Mouse (Mus musculus) forebrain, embryonic 12.5 days (tissue): Measurements from ENCODE around the gene Sim1. TPM values are rescaled to one million over a fixed set of nuclear protein-coding genes. Genes with fewer than 3 reads are reported as not detected.

Source experiments
- ATAC-seq: fragments of 200-750 bp; cut with Nextera tagmentation; 2 replicates; pipeline ENCODE4 v1.8.0; 2017; ENCODE audit warnings: moderate TSS enrichment; ENCODE audit not compliant: low FRiP score
- H3K27ac ChIP-seq: fragments of 300-500 bp; sonication (generic); 2 replicates; pipeline ENCODE4 v1.5.1; 2016; ENCODE audit warnings: mild to moderate bottlenecking
- H3K27me3 ChIP-seq: fragments of 300-500 bp; sonication (generic); 2 replicates; pipeline ENCODE4 v1.6.1; 2016; ENCODE audit warnings: mild to moderate bottlenecking
- H3K36me3 ChIP-seq: fragments of 300-500 bp; sonication (generic); replicated peaks from 2 replicates; pipeline ENCODE4 v1.6.1; 2016; ENCODE audit warnings: mild to moderate bottlenecking
- H3K4me1 ChIP-seq: fragments of 300-500 bp; sonication (generic); 2 replicates; pipeline ENCODE4 v1.6.1; 2016
- H3K4me2 ChIP-seq: fragments of 300-500 bp; sonication (generic); 2 replicates; pipeline ENCODE4 v1.6.1; 2016; ENCODE audit warnings: mild to moderate bottlenecking, moderate library complexity
- H3K4me3 ChIP-seq: fragments of 300-500 bp; sonication (generic); replicated peaks from 2 replicates; pipeline ENCODE4 v1.5.1; 2016; ENCODE audit warnings: mild to moderate bottlenecking
- H3K9ac ChIP-seq: fragments of 300-500 bp; sonication (generic); 2 replicates; pipeline ENCODE4 v1.6.1; 2016; ENCODE audit warnings: mild to moderate bottlenecking
- H3K9me3 ChIP-seq: fragments of 300-500 bp; sonication (generic); 2 replicates; pipeline ENCODE4 v1.6.1; 2016
- WGBS: fragments of 180-500 bp; shearing (Covaris S2); methylation state at CpG from one replicate; pipeline ENCODE4 v1.1.7; 2016; 5-methylcytosine and 5-hydroxymethylcytosine counted together
- polyA plus RNA-seq: library from polyadenylated mRNA; unstranded; fragments of >200 nt; fragmentation: Nextera tagmentation; extraction: Ambion mirVana; gene quantifications from 2 replicates; pipeline ENCODE4 v1.2.1, GENCODE M21; 2016

The Sim1 gene
- polyA plus RNA-seq, 1 experiment from 2014 or later = 8.3 TPM

DNA sequence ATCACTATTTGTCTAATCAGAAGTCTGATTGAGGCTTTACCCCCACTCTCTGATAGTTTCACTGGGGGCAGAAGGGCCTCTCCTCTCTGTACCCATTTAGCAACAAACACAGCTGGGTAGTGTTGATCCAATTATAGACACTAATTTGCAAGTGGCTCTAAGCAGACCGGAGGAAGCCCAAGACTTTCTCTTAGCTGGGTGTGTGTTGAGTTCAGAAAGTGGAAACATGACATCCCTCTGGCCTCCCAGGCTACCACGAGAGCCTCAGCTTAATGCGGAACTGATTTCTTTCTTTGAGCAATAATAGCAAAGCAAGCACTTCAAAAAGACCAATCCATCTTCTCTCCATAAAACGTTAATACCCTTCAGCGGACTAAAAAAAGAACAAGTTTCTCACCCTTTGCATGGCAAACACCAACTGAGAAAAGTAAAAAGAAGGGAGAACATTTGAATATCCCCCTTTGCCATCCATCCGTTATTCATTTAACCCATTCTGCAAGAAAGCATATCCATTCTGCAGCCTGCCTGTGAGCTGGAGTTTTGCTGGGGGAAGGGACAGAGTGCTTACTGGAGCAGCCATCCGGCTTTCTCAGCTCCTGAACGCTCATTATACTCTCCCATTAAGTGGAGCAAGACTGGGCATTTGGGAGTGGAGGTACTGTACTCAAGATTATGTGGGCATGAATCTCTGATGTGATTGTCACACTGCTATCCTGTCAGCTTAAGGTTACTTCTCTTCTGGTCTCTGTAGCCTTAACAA, 117.0 kb downstream of the Sim1 start:
- WGBS = 2% methylated on average over 8 of the region's 8 CpGs
- H3K36me3 ChIP-seq = no peaks in the 10 kb centered on the region
- no peak overlapping the region for H3K9ac ChIP-seq
- no peaks in the 10 kb centered on the region for H3K9me3 ChIP-seq
- ATAC-seq = peak; percentile 57; the same call in 1 of the 2 replicates
- H3K27ac ChIP-seq = no peak overlapping the region
- peaks cover 17% of the 10 kb centered on the region; the same call in 1 of the 2 replicates for H3K27me3 ChIP-seq
- H3K4me3 ChIP-seq = no peak overlapping the region
- peaks cover 25% of the 10 kb centered on the region for H3K4me1 ChIP-seq
- peak overlapping the region; percentile 27 for H3K4me2 ChIP-seq

DNA sequence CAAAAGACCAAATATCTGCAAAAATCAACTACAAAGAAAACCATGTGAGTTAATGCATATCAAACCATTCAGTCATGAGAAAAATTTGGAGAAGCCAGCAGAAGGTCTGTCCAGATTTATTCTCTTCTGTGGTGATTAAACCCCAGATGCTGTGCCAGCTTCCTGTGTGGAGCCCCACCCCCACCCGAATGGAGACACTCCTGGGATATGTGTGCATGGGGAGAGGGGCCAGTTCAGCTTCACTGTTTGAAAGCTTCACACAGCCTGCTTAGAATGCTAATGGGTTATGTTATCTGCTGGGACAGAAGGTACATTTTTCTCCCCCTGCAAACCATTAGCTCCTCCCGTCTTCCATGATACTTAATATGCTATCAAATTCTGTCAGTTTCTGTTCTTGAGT, 120.3 kb downstream of the Sim1 start:
- peak; percentile 65 for ATAC-seq
- peaks cover 24% of the 10 kb centered on the region; the same call in 1 of the 2 replicates for H3K27me3 ChIP-seq
- no peak overlapping the region for H3K9ac ChIP-seq
- peaks cover 19% of the 10 kb centered on the region for H3K4me1 ChIP-seq
- no peak overlapping the region for H3K4me2 ChIP-seq
- H3K4me3 ChIP-seq = no peak overlapping the region
- no peaks in the 10 kb centered on the region for H3K36me3 ChIP-seq
- no peak overlapping the region for H3K27ac ChIP-seq
- H3K9me3 ChIP-seq = no peaks in the 10 kb centered on the region
- WGBS = 58% methylated on average over 2 of the region's 2 CpGs

DNA sequence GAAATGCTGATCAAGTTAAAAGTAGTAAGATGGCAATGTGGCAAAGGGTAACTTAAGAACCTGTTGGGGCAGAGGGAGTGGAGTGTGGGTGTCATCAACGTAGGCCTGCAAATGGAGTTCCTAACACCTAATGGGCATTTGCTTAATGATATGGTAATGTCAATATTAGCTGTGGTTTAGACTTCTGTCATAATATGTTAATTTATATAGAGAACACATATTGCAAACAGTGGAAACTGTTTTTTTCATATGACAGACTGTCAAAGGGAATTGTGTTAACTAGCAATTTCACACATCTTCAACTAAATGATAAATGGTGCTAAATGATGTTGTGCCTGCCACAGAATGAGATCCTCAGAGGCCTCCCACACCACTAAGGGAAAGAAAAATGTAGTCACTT, 120.8 kb downstream of the Sim1 start:
- no peak for ATAC-seq
- Histone ChIP-seq H3K27me3 (peaks cover 24% of the 10 kb centered on the region; the same call in 1 of the 2 replicates), H3K4me1 (peaks cover 19% of the 10 kb centered on the region), H3K4me3 (no peak overlapping the region), H3K4me2 (no peak overlapping the region), H3K9me3 (no peaks in the 10 kb centered on the region), H3K27ac (no peak overlapping the region), H3K36me3 (no peaks in the 10 kb centered on the region), H3K9ac (no peak overlapping the region)
- WGBS = 80% methylated on average over 1 of the region's 1 CpGs

DNA sequence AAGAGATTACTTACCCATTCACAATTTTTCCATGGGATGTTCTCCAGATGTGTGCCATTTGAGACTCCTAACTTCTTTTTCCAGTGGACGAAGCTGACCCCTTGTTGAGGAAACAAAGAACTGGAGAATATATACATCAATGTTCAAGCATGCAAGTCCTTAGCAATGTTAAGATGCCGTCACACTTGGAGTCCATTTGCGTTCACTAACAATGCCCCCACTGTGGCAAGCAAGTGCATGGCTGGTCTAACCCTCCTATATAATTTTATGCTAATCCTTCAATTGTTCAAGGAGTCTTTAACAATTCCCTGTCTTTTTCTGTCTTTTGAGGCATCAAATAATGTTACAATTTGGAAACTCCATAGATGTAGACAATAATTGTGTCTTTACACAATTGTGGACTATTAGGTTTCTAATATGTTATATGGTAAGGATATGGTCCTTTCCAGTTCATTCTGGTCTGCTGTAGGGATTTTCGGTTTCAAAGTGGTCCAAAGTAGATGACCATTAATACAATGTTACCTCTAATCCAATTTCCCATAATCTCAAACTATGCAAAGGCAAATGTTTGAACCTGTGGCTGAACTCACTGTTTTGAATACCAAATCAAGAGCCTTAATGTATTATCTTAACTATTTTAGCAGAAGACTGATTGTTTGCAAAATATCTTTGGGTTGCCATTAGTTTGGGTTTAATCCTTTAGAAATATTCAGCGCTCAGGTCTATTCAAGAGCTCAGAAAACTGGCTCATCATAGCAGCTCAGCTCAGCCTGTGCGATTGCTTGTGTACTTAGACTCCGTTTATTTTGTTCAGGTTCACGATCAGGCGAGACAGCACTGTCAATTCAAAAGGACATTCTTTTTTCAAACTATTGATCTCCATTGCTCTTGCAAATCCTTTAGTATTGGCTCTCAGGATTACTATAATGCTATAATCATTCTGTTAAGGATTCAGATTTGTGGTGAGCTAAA, 129.0 kb downstream of the Sim1 start:
- Histone ChIP-seq H3K9ac (no peak overlapping the region), H3K27ac (no peak overlapping the region)
- ATAC-seq = peak; percentile 51; the same call in 1 of the 2 replicates

More for the DNA sequence above, 129.0 kb downstream of the Sim1 start:
- H3K4me3 ChIP-seq = no peak overlapping the region
- H3K36me3 ChIP-seq = no peaks in the 10 kb centered on the region
- no peaks in the 10 kb centered on the region for H3K9me3 ChIP-seq
- H3K27me3 ChIP-seq = no peaks in the 10 kb centered on the region
- 30% methylated on average over 9 of the region's 9 CpGs for WGBS
- no peak overlapping the region for H3K4me2 ChIP-seq
- H3K4me1 ChIP-seq = no peaks in the 10 kb centered on the region; the same call in 1 of the 2 replicates
